Mouse (Mus musculus): ENCODE measurements around the gene Npas1.

Gene Npas1
- long read RNA-seq, experiment 1, result 0 reads
- long read RNA-seq, experiment 2, result 0 reads

DNA sequence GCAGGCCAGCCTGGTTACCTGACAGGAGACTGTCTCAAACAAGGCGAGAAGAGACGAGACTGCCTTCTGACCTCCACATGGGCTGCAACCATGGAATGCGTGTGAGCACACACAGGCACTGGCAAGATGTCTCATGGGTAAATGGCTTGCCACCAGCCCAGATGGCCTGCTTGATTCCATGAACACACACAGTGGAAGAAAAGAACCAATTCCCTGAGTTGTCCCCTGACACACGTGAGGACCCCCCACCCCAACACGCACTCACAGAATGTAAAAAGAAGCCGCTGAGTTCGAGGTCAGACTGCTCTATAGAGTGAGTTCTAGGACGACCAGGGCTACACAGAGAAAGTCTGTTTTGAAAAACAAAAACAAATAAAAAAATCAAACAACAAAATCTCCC, at the start of gene Npas1:
Npas1 (minus strand) TSS at position 101 of the 400 bp plus-strand sequence.
- intact Hi-C loops (cut with DNase I), result no loop called here

DNA sequence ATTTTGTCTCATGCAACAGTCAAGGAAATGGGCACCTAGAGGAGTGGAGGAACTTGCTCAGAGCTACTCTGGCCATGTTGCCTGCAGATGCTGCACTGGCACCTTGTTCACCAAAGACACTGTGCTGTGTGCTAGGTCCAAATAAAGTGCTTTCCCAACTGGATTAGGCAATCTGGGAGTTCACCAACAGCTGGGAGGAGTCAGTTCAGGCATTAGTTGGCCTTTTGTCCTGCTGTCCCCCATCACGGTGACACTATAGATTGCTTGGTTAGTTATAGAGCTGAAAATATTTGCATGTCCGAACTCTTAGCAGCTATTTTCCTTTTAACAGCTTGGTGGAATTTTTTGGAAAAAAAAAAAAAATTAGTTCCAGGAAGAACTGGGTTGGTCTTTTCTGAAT, 48.5 kb upstream of the Npas1 start:
- intact Hi-C loops (cut with DNase I), result no loop called here

DNA sequence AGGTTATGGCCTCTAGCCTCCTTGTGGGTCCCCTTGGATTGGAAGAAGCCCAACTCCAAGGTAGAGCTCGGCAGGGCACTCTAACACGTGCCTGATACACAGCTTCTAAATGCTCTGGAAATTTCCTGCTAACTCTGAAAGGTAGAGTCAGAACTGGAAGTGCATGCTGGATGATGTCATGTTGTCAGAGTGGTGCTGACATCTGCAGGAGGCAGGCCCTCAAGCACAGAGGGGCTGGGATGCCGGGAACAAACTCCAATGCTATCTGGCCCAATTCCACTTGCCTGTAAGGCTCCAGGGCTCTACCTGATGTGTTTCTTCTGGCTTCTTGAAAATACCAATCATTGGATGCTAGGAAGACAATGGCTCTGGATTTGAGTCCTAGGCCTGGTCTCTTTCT, 47.9 kb upstream of the Npas1 start:
- intact Hi-C loops (cut with DNase I), result no loop called here

DNA sequence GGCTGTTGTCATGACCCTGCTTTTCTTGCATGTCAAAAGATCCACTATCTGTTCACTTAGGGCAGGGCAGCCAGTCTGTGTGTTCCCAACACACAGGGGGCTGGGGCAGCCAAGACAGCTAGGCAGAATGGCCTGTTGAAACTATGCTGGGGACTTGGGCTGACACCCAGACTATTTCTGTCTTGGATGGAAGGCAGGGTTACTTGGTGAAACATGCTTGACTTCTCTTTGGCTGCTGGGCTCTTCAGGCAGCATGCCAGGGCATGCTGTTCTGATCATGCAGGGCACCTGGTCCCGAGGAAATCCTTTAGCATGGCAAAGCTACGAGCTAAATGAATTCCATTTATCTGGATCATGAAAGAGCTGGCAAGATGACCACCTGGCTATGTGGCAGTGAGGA, 46.8 kb upstream of the Npas1 start:
- intact Hi-C loops (cut with DNase I), result no loop called here

DNA sequence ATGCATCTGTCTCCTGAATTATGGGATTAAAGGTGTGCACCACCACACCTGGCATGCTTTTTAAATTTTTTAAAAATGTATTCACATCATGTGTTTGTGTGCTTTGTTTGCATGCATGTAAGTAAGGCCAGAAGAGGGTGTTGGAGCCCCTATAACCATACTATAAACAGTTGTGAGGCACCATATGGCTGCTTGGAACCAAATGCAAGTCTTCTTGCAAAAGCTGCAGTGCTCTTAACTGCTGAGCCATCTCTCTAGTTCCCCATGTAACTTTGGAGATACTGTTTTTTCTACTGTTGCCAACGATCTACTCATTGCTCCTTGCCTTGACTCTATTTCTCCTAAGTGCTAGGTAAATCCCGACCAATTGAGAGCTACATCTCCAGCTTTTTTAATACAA, 41.8 kb upstream of the Npas1 start:
- intact Hi-C loops (cut with DNase I), result no loop called here

DNA sequence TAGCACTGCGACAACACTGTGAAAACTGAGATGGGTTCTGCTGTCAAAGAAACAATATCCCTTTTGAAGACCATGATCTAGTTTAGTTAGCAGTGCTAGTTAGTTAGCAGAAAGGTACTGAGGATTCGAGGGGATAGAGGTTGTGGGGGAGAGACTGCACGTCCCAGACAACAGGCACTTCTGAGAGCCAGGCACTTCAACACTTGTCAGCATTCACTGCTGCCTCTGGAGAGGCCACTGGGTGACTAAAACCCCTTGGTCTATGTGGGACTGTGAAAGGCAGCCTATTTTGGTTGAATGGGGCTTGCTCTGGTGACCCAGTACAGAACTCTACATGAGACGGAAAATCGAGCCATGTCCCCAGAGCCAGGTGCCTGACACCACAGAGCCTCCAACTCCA, 39.7 kb upstream of the Npas1 start:
- intact Hi-C loops (cut with DNase I), result no loop called here

DNA sequence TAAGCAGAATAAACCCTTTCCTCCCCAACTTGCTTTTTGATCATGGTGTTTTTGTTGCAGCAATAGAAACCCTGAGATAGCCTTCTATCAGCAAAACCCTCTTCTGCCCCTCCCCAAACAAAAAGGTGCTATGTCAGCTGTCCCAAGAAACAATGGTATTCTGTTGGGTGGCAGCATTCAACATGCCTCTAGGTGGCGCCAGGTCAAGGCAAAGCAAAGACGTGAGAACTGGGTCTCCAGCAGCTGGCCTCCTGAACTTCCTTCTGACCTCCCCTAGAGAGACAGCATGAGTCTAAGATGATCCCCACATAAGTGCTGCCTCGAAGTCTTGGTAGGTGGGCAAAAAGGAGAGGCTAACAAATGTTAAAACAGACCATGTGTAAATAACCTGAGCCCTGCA, 29.8 kb upstream of the Npas1 start:
- intact Hi-C loops (cut with DNase I), result no loop called here

DNA sequence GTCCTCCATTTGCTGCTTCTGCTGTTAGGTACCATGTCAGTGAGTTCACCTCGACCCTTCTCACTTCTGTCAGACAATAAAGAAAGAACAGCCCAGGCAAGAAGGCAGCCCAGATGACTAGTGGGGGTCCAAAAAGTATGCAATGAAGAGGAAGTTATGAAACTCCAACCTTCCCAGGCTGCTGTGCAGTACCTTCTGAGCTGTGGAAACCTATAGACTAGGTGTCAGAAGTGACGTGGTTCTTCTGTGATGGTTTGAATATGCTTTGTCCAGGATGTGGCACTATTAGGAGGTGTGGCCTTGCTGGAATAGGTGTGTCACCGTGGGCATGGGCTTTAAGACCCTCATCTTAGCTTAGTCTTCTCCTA, 27.7 kb upstream of the Npas1 start:
- intact Hi-C loops (cut with DNase I), result no loop called here

DNA sequence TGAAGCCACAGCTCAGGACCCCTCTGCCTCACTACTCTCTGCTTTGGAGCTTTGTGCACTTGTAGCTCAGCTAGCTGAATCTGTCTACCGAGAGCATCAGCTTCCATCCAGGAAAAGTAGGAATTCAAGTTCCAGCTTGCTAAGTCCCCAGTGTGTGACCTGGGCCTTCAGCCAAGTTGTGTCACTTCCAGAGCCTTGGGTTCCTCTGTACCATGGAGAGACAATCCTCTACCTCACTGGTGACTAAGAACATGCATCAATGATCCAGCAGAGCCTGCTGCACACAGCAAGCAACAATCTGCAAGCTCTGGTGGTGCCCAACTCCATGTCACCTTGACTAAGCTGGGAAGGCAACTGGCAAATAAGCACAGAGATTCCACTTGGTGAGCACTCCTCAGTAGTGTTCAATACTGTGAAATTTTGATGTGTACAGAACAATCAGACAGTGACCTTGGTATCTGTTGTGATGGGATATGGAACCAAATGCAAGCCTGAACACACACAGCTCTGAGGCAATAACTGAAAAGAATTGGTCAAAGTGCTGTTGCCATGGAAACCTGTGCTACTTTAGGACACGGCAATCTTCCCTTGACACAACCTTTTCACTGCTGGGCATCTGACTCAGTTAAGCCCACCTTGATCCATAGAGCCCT, 27.2 kb upstream of the Npas1 start:
- intact Hi-C loops (cut with DNase I), result no loop called here

DNA sequence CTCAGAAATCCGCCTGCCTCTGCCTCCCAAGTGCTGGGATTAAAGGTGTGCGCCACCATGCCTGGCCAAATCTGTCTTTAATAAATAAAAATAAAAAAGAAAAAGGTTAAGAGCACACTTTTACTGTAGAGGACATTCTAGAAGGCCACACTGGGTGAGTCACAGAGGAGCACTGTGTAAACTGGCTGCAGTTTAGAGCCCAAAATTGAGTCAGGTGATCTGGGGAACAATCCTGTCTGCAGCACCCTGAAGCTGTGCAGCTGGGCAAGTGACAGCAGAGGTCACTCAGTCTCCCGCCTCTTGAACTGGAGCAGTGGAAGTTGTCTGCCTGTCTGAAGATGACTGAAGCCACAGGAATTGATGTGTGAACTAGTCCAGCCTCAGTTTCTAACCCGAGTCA, 24.0 kb upstream of the Npas1 start:
- intact Hi-C loops (cut with DNase I), result no loop called here

DNA sequence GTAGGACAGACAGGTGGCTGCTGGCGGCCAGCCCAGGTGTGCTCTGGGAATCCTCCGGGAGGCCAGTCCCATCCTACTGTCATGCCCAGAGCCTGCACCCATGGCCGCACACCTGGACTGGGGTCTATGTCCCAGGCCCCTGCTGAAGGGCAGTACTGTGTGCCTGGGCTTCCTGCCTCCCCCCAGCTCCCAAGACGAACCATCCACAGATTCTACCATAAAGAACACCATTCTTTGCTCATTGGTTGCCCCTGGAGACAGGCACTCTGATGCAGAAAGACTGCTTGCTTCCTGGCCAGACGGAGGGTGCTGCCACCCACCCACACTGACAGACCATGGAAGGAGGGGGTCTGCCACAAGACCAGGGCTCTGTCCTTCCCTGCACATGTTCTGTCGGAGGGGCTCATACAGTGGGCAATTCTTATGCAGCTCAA, 22.2 kb upstream of the Npas1 start:
- intact Hi-C loops (cut with DNase I), result loop anchor here (5.0 kb wide), 1 partner anchor 42 kb away; no protein-coding TSS in a partner anchor

DNA sequence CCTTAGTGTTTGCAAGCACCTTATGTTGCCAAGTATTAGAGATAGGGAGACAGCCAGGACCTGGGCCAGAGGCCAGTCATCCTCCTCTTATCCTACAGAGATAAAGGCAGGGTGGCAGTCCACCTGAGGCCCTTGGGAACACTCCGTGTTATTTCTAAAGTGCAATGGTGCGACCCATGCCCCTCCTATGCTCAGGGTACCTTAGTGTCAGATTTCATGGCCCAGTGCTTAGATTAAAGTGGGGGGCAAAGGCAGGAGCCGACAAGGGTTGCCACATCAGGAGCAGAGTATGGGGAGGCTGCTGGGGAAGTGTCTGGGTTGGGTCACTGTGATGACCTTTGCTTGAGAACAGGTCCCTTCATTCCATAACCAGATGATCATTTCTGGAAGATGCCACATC, 18.7 kb upstream of the Npas1 start:
- intact Hi-C loops (cut with DNase I), result loop anchor here (5.0 kb wide), 1 partner anchor 39 kb away; no protein-coding TSS in a partner anchor

DNA sequence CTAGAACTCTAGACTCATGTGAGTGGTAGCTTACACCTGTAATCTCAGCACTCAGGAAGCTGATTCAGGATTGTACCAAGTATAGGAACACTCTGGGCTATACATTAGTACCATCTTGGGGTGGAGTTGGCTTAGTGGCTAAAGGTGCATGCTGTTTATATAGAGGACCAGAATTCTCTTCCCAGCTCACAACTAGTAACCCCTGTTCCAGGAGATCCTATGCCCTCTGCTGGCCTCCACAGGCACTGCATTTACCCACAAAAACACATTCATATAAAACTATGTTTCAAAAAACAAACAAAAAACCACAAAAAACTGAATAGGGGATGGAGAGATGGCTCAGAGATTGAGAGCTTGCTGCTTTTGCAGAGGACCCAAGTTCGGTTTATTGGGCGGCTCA, 15.8 kb upstream of the Npas1 start:
- intact Hi-C loops (cut with DNase I), result loop anchor here (5.0 kb wide), 1 partner anchor 124 kb away; no protein-coding TSS in a partner anchor

DNA sequence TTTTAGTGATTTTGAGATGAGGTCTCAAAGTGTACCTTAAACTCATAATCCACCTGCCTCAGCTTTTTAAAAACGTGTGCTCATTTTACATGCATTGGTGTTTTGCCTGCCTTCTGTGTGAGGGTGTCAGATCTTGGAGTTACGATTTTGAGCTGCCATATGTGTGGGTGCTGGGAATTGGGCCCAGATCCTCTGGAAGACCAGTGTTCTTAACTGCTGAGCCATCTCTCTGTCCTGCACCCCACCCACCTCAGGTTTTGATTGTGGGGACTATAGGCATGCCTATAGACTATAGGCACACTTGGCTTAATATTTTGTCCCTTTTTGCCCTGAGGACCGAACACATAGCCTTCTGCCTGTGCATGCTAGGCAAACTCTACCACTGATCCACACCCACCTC, 14.7 kb upstream of the Npas1 start:
- intact Hi-C loops (cut with DNase I), result loop anchor here (5.0 kb wide), 1 partner anchor 125 kb away; no protein-coding TSS in a partner anchor

DNA sequence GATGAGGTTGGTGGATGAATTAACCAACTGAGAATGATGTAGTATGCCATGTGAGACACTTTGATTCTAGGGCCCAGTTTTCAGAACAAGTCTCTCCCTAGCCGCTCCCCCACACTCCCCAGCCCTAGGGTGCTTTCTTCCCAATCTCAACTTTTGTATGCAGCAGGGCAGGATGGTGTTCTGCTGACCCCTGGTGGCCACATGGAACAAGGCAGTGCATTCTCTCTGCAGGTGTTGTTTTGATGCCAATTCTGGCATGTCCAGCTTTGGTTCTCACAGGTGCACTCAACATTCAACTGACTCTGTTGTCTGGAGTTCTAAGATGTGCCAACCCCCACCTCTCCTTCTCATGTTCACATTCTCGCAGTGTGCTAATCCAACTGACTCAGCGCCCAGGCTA, 14.2 kb upstream of the Npas1 start:
- intact Hi-C loops (cut with DNase I), result loop anchor here (5.0 kb wide), 1 partner anchor 126 kb away; no protein-coding TSS in a partner anchor

DNA sequence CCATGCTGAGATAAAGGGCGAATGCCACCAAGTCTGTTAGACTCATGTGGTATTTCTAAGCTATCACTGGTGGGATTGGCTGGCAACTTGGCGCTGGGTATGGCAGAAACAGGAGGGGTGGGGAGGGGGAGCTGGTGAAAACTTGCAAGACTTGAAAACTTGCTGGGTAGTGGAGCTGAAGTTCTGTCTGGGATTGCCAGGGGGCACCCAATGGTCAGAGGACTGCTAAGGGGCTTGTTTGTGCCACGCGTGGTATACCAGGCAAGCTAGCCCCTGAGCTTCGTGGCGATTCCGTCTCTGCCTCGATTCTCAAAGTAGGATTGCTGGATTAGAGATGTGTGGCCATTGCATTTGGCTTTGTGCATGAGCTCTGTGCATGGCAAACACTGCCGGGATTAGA, 12.4 kb upstream of the Npas1 start:
- intact Hi-C loops (cut with DNase I), result loop anchor here (5.0 to 10.0 kb wide), 2 partner anchors 127 to 205 kb away; no protein-coding TSS in a partner anchor

DNA sequence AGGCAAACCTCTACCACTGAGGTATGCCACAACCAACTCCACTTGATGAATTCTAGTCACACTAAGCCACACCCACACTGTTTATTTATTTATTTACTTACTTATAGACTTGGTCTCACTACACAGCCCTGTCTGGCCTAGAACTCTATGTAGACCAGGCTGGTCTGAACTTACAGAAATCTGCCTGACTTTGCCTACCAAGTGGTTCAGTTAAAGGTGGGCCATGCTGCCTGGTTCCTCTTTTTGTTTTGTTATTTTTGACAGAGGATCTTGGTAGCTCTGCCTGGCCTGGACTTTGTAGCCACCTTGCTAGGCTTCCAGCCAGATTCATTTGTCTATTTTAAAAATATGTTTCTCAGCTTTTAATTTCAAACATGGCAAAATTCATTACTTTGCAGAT, 11.3 kb upstream of the Npas1 start:
- intact Hi-C loops (cut with DNase I), result loop anchor here (10.0 kb wide), 1 partner anchor 206 kb away; no protein-coding TSS in a partner anchor

DNA sequence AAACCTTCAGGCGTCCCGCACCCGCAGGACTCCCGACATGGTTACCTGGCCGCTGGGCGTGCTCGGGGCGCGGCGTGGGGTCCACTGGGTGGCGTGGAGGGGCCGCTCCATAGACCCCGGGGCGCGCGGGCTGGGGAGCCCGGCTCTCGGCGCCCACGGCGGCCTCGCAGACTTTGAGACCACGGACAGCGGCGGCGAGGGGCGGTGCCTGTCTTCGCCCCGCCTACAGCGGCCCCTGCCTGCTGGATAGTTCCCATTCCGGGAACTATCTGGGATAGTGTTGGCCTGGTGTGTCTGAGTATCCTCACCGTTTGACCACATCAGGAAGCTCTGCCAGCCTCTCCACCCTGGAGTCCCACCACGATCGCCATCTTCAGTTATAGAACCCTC, 933 bp downstream of the Npas1 start:
- intact Hi-C loops (cut with DNase I), result no loop called here

DNA sequence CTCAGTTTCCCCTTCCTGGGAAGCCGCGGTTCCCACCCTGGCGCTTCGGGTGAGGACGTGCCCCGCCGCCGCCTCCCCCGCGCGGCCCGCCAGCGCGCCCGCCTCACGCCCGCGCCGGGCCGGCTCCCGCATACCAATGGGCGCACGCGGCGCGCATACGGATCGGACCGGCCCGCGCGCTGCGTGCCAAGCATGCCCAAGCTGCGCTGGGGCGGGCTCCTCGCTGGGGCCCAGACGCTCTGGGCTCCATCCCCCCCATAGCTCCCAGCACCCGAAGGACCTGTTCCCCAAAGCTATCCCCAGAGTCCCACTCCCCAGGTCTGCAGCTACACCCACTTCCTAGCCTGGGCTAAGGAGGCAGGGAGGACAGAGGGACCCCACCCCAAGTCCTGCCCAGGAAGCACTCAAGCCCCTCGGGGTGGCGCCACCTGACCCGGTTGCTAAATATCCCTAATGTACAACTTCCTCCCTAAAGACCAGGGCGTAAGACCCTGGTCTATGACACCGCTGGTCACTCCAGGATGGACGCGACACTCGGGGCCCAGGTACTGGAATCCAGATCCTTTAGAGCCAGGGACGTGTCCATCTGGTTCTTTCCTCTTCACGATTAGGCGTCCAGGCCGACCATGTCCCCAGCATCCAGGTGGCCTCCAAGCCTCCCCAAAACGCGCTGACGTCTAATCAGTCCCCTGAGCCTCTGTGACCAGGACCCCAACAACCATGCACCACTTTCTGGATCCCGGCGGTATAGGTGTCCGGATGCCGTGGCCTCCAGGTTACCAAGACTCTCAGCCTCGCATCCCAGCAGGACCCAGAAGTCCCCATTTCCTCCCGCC, 1.5 kb downstream of the Npas1 start:
- intact Hi-C loops (cut with DNase I), result no loop called here

DNA sequence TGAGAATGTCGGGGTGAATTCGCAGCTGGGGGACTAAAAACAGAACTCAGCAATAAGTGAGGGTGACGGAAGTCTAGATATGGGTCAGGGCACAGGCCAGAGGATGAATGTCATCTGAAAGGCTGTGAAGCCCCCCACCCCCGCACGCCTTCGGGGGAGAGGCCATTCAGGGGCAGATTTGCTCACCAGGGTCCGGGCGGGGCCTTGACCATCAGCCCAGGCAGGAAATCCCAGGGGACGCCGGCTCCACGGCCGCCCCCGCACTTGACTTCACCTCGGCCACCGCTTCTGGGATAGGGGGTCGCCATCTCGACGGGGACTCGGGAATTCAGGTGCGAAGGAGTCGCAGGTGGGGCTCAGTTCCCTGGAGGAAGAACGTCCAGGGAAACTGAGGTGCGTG, 2.2 kb downstream of the Npas1 start:
- intact Hi-C loops (cut with DNase I), result no loop called here

DNA sequence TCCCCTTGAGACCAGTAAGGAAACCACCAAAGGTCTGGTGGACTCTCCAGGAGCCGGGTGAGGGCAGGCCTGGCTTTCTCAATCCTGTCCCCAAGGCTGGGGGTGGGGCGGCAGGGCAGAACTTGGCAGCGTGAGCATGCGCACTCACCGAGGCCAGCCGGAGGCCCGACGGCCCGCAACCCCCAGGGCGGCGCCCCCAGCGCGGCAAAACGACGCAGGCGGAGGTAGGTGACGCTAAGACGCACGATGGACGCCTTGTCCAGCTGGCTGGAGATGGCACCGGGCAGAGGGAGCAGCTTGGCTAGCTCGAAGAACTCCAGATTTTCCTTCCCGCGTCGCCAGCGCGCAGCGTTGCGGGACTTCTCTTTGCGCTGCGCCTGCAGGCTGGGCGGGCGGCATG, 3.1 kb downstream of the Npas1 start:
- intact Hi-C loops (cut with DNase I), result no loop called here

DNA sequence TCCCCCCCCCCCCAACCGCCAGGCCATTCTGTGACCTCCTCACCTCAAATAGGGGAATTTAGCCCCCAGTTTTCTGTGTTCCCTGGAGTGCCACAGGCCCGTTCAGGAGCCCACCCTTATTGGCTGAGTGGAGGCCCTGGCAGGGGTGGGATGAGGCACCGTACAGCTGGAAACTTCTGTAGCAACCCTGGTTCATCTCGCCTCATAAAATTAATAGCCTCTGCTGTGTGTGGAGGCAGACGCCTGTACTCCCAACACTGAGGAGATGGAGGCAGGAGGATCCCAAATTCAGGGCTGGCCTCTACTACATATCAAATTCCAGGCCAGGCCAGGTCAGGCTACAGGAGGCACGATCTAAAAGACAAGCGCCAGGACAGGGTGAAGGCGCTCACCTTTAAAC, 3.7 kb downstream of the Npas1 start:
- intact Hi-C loops (cut with DNase I), result no loop called here

Data from adrenal gland (tissue).